Mouse (Mus musculus) kidney, embryonic 16.5 days (tissue): ENCODE results near the gene Taf1b. TPM values are rescaled to one million over a fixed set of nuclear protein-coding genes. Genes with fewer than 3 reads are reported as not detected.
"Not testable (repeated sequence)": the region's sequence is repeated elsewhere in the genome, so short reads cannot be mapped to it uniquely, and the experiment has no call there.

Experiments used
- ATAC-seq: fragments of 200-750 bp; cut with Nextera tagmentation; 2 replicates; pipeline ENCODE4 v1.8.0; 2017; ENCODE audit warnings: moderate TSS enrichment; ENCODE audit not compliant: low FRiP score, low TSS enrichment
- H3K27ac ChIP-seq: fragments of 300-500 bp; sonication (generic); 2 replicates; pipeline ENCODE4 v1.5.1; 2014; ENCODE audit warnings: low read length
- H3K27me3 ChIP-seq: fragments of 300-500 bp; sonication (generic); 2 replicates; pipeline ENCODE4 v1.6.1; 2014; ENCODE audit warnings: low read length, control low read depth, mixed read lengths; ENCODE audit not compliant: insufficient read depth
- H3K36me3 ChIP-seq: fragments of 300-500 bp; sonication (generic); 2 replicates; pipeline ENCODE4 v1.6.1; 2014; ENCODE audit warnings: low read length, control low read depth, mixed read lengths; ENCODE audit not compliant: insufficient read depth
- H3K4me1 ChIP-seq: fragments of 300-500 bp; sonication (generic); 2 replicates; pipeline ENCODE4 v1.6.1; 2014; ENCODE audit warnings: low read length, control low read depth, mixed read lengths; ENCODE audit not compliant: insufficient read depth
- H3K4me2 ChIP-seq: fragments of 300-500 bp; sonication (generic); replicated peaks from 2 replicates; pipeline ENCODE4 v1.6.1; 2014; ENCODE audit warnings: low read depth, low read length
- H3K4me3 ChIP-seq: fragments of 300-500 bp; sonication (generic); 2 replicates; pipeline ENCODE4 v1.5.1; 2014; ENCODE audit warnings: mild to moderate bottlenecking, low read length
- H3K9ac ChIP-seq: fragments of 300-500 bp; sonication (generic); replicated peaks from 2 replicates; pipeline ENCODE4 v1.6.1; 2014; ENCODE audit warnings: low read length
- H3K9me3 ChIP-seq: fragments of 300-500 bp; sonication (generic); 2 replicates; pipeline ENCODE4 v1.6.1; 2016; ENCODE audit warnings: low read length, control low read depth
- WGBS: fragments of 180-500 bp; shearing (Covaris S2); extraction: QIAGEN DNeasy Blood & Tissue Kit; methylation state at CpG from one replicate; pipeline ENCODE4 v1.1.7; 2014; 5-methylcytosine and 5-hydroxymethylcytosine counted together
- polyA plus RNA-seq: library from polyadenylated mRNA; unstranded; fragments of >200 nt; fragmentation: Nextera tagmentation; extraction: Ambion mirVana; gene quantifications from 2 replicates; pipeline ENCODE4 v1.2.1, GENCODE M21; 2015

The Taf1b gene
- polyA plus RNA-seq: 32.1 and 32.8 TPM in 2 replicates

GRCm38 (mm10) chr12:24498150-24498840 is at the start of gene Taf1b:
Gene Taf1b, plus strand, starts transcription at chr12:24498359.
- ATAC-seq: peak; percentile 93
- WGBS: 8% methylated on average over 31 of the region's 31 CpGs

GRCm38 (mm10) chr12:24460406-24460805 is 37.8 kb upstream of the Taf1b start:
- no peak overlapping the region for H3K4me2 ChIP-seq
- ATAC-seq: no peak
- H3K4me1 ChIP-seq: no peaks in the 10 kb centered on the region
- no peak overlapping the region for H3K27ac ChIP-seq
- H3K9me3 ChIP-seq: no peaks in the 10 kb centered on the region
- no peak overlapping the region for H3K4me3 ChIP-seq
- 41% methylated on average over 10 of the region's 10 CpGs for WGBS
- no peak overlapping the region for H3K9ac ChIP-seq
- H3K27me3 ChIP-seq: no peaks in the 10 kb centered on the region
- H3K36me3 ChIP-seq: no peaks in the 10 kb centered on the region

More at GRCm38 (mm10) chr12:24498150-24498840, at the start of gene Taf1b:
- no peaks in the 10 kb centered on the region for H3K27me3 ChIP-seq
- H3K9ac ChIP-seq: peak within 1 kb of the TSS; percentile 76
- H3K27ac ChIP-seq: 0 out of 2 replicates have a peak within 1 kb of the TSS, but pooled peaks have one; percentile 50
- peak within 1 kb of the TSS; percentile 53 for H3K4me2 ChIP-seq
- H3K9me3 ChIP-seq: no peaks in the 10 kb centered on the region
- H3K36me3 ChIP-seq: 0 out of 2 replicates have a peak, but pooled peaks cover 3% of the 10 kb centered on the region
- H3K4me1 ChIP-seq: no peaks in the 10 kb centered on the region
- H3K4me3 ChIP-seq: peak within 1 kb of the TSS; percentile 73

- not testable (repeated sequence) for H3K4me1 ChIP-seq, H3K36me3 ChIP-seq, H3K9me3 ChIP-seq, H3K9ac ChIP-seq, H3K27me3 ChIP-seq, H3K4me2 ChIP-seq, H3K4me3 ChIP-seq, ATAC-seq, H3K27ac ChIP-seq
- 31% methylated on average over 4 of the region's 4 CpGs for WGBS
Measured at GRCm38 (mm10) chr12:24462121-24462520, 36.0 kb upstream of the Taf1b start.

DNA sequence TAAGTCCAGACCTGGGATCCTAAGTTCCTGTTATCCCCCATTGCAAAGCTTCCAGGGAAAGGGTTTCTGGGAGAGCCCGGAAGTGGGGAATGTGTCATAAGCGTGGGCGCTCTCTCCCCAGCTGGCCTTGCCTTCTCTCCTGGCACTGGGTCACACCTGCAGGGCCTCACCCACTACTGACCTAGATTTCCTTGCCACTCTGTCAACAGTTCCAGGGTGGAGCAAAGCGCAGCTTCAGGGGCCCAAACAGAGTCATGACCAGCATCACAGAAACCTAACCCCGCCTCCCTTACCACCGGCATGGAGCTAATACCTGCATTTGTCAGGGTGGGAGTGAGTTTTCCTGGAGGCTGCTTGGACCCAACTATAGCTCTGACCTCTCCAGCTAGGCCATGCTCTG is 34.7 kb upstream of the Taf1b start:
- H3K4me3 ChIP-seq, H3K4me2 ChIP-seq, H3K27ac ChIP-seq, H3K9me3 ChIP-seq, H3K4me1 ChIP-seq, H3K36me3 ChIP-seq, H3K27me3 ChIP-seq, H3K9ac ChIP-seq, ATAC-seq: not testable (repeated sequence)
- WGBS: 69% methylated on average over 5 of the region's 6 CpGs

- WGBS: 85% methylated on average over 2 of the region's 2 CpGs
- Histone ChIP-seq H3K27me3 (no peaks in the 10 kb centered on the region), H3K36me3 (no peaks in the 10 kb centered on the region), H3K4me2 (no peak overlapping the region), H3K9me3 (no peaks in the 10 kb centered on the region), H3K4me1 (no peaks in the 10 kb centered on the region), H3K4me3 (no peak overlapping the region), H3K27ac (no peak overlapping the region), H3K9ac (no peak overlapping the region)
- ATAC-seq: no peak
Measured at GRCm38 (mm10) chr12:24468966-24469365, 29.2 kb upstream of the Taf1b start.

DNA sequence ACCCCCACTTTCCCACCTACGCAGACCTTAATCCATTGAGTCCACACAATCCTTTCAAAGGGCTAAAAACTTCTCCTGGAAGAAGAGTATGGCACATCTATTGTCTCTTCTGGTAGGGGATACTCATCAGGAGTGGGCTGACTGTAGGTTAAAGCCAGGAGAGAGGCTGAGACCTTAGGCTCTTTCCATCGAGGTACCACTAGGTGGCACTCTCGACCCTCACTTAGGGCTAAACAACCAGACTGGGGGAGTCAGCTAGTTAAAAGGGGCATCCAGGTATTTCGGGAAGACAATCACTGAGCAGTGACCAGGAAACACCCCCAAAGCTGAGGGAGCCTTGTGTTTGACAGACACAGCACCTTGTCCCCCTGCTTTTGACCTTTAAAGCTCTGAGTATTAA is 27.2 kb upstream of the Taf1b start:
- Histone ChIP-seq H3K9ac (no peak overlapping the region), H3K9me3 (no peaks in the 10 kb centered on the region), H3K36me3 (no peaks in the 10 kb centered on the region), H3K4me2 (no peak overlapping the region), H3K4me1 (no peaks in the 10 kb centered on the region), H3K27ac (no peak overlapping the region), H3K4me3 (no peak overlapping the region), H3K27me3 (no peaks in the 10 kb centered on the region)
- ATAC-seq: peak; percentile 71; the same call in 1 of the 2 replicates
- WGBS: 18% methylated on average over 4 of the region's 4 CpGs

GRCm38 (mm10) chr12:24473221-24473620 is 24.9 kb upstream of the Taf1b start:
- H3K27me3 ChIP-seq: no peaks in the 10 kb centered on the region
- H3K36me3 ChIP-seq: no peaks in the 10 kb centered on the region
- H3K4me3 ChIP-seq: no peak overlapping the region
- H3K4me1 ChIP-seq: no peaks in the 10 kb centered on the region
- no peak overlapping the region for H3K27ac ChIP-seq
- no peak overlapping the region for H3K9ac ChIP-seq
- H3K9me3 ChIP-seq: no peaks in the 10 kb centered on the region
- H3K4me2 ChIP-seq: no peak overlapping the region
- ATAC-seq: no peak
- WGBS: 67% methylated on average over 3 of the region's 3 CpGs

GRCm38 (mm10) chr12:24484930-24485329 is 13.2 kb upstream of the Taf1b start:
- H3K9ac ChIP-seq: no peak overlapping the region
- H3K9me3 ChIP-seq: peaks cover 6% of the 10 kb centered on the region; the same call in 1 of the 2 replicates
- no peak overlapping the region for H3K4me3 ChIP-seq
- H3K36me3 ChIP-seq: no peaks in the 10 kb centered on the region
- H3K27me3 ChIP-seq: no peaks in the 10 kb centered on the region
- 92% methylated on average over 4 of the region's 4 CpGs for WGBS
- H3K4me1 ChIP-seq: no peaks in the 10 kb centered on the region
- no peak overlapping the region for H3K4me2 ChIP-seq
- no peak for ATAC-seq
- no peak overlapping the region for H3K27ac ChIP-seq

- H3K9me3 ChIP-seq: peaks cover 6% of the 10 kb centered on the region; the same call in 1 of the 2 replicates
- H3K4me3 ChIP-seq: no peak overlapping the region
- H3K27ac ChIP-seq: no peak overlapping the region
- no peak for ATAC-seq
- WGBS: 86% methylated on average over 1 of the region's 1 CpGs
- H3K36me3 ChIP-seq: no peaks in the 10 kb centered on the region
- H3K27me3 ChIP-seq: no peaks in the 10 kb centered on the region
- no peak overlapping the region for H3K4me2 ChIP-seq
- no peak overlapping the region for H3K9ac ChIP-seq
- H3K4me1 ChIP-seq: no peaks in the 10 kb centered on the region
Measured at GRCm38 (mm10) chr12:24486882-24487281, 11.3 kb upstream of the Taf1b start.

- H3K36me3 ChIP-seq, H3K4me2 ChIP-seq, ATAC-seq, H3K27me3 ChIP-seq, H3K4me3 ChIP-seq, H3K27ac ChIP-seq, H3K4me1 ChIP-seq, H3K9ac ChIP-seq, H3K9me3 ChIP-seq: not testable (repeated sequence)
- 81% methylated on average over 3 of the region's 3 CpGs for WGBS
Measured at GRCm38 (mm10) chr12:24492507-24492906, 5.7 kb upstream of the Taf1b start.
